Mouse (Mus musculus): ENCODE results near the gene Sag. TPM values are rescaled to one million over a fixed set of nuclear protein-coding genes. Genes with fewer than 3 reads are reported as not detected.

Sag gene
- polyA plus RNA-seq, 1 experiment from 2014 or later = 2.7 TPM

- Histone ChIP-seq H3K27ac (ENCODE audit: low read depth, low read length) (no peak overlapping the region), H3K36me3 (ENCODE audit: control insufficient read depth, insufficient read depth, low read length) (no peaks in the 10 kb centered on the region), H3K9ac (ENCODE audit: low read length) (peak overlapping the region; percentile 92), H3K4me1 (replicated peaks; ENCODE audit: control insufficient read depth, insufficient read depth, low read length) (peaks cover 12% of the 10 kb centered on the region; the same call in 1 of the 2 replicates), H3K4me2 (ENCODE audit: low read depth, low read length, severe bottlenecking) (peak overlapping the region; percentile 87), H3K4me3 (ENCODE audit: low read depth, low read length) (peak overlapping the region; percentile 96), H3K27me3 (ENCODE audit: control insufficient read depth, insufficient read depth, low read length) (no peaks in the 10 kb centered on the region), H3K9me3 (ENCODE audit: control insufficient read depth, low read length) (no peaks in the 10 kb centered on the region)
- ATAC-seq (replicated peaks; ENCODE audit: low FRiP score) (no peak), DNase-seq (ENCODE audit: low spot score) (no peak)
- 37% methylated on average over 6 of the region's 6 CpGs for WGBS
These were observed 50.9 kb downstream of the Sag start for GRCm38 (mm10) chr1:87854411-87854810.

- ATAC-seq (replicated peaks; ENCODE audit: low FRiP score) (no peak), DNase-seq (ENCODE audit: low spot score) (no peak)
- Histone ChIP-seq H3K27me3 (ENCODE audit: control insufficient read depth, insufficient read depth, low read length) (no peaks in the 10 kb centered on the region), H3K9me3 (ENCODE audit: control insufficient read depth, low read length) (no peaks in the 10 kb centered on the region), H3K36me3 (ENCODE audit: control insufficient read depth, insufficient read depth, low read length) (no peaks in the 10 kb centered on the region), H3K4me3 (ENCODE audit: low read depth, low read length) (0 out of 2 replicates have a peak overlapping the region, but pooled peaks have one; percentile 96), H3K9ac (ENCODE audit: low read length) (no peak overlapping the region; the same call in 1 of the 2 replicates), H3K27ac (ENCODE audit: low read depth, low read length) (no peak overlapping the region), H3K4me2 (ENCODE audit: low read depth, low read length, severe bottlenecking) (peak overlapping the region; percentile 87), H3K4me1 (replicated peaks; ENCODE audit: control insufficient read depth, insufficient read depth, low read length) (peaks cover 12% of the 10 kb centered on the region; the same call in 1 of the 2 replicates)
- WGBS = 25% methylated on average over 2 of the region's 2 CpGs
These were observed 51.4 kb downstream of the Sag start for GRCm38 (mm10) chr1:87854851-87855251.

GRCm38 (mm10) chr1:87855522-87855921 lies 52.0 kb downstream of the Sag start:
- Histone ChIP-seq H3K9ac (ENCODE audit: low read length) (no peak overlapping the region), H3K27ac (ENCODE audit: low read depth, low read length) (no peak overlapping the region), H3K9me3 (ENCODE audit: control insufficient read depth, low read length) (no peaks in the 10 kb centered on the region), H3K4me3 (ENCODE audit: low read depth, low read length) (no peak overlapping the region), H3K4me2 (ENCODE audit: low read depth, low read length, severe bottlenecking) (no peak overlapping the region), H3K4me1 (replicated peaks; ENCODE audit: control insufficient read depth, insufficient read depth, low read length) (peaks cover 12% of the 10 kb centered on the region; the same call in 1 of the 2 replicates), H3K27me3 (ENCODE audit: control insufficient read depth, insufficient read depth, low read length) (no peaks in the 10 kb centered on the region), H3K36me3 (ENCODE audit: control insufficient read depth, insufficient read depth, low read length) (no peaks in the 10 kb centered on the region)
- DNase-seq (ENCODE audit: low spot score) (no peak), ATAC-seq (replicated peaks; ENCODE audit: low FRiP score) (no peak)
- WGBS = 83% methylated on average over 1 of the region's 1 CpGs

GRCm38 (mm10) chr1:87856823-87857222 lies 53.3 kb downstream of the Sag start:
- Histone ChIP-seq H3K4me3 (ENCODE audit: low read depth, low read length) (no peak overlapping the region), H3K27me3 (ENCODE audit: control insufficient read depth, insufficient read depth, low read length) (no peaks in the 10 kb centered on the region), H3K9ac (ENCODE audit: low read length) (no peak overlapping the region), H3K9me3 (ENCODE audit: control insufficient read depth, low read length) (no peaks in the 10 kb centered on the region), H3K4me2 (ENCODE audit: low read depth, low read length, severe bottlenecking) (no peak overlapping the region), H3K4me1 (replicated peaks; ENCODE audit: control insufficient read depth, insufficient read depth, low read length) (peaks cover 12% of the 10 kb centered on the region; the same call in 1 of the 2 replicates), H3K36me3 (ENCODE audit: control insufficient read depth, insufficient read depth, low read length) (no peaks in the 10 kb centered on the region), H3K27ac (ENCODE audit: low read depth, low read length) (no peak overlapping the region)
- no peak for ATAC-seq (replicated peaks; ENCODE audit: low FRiP score)
- 85% methylated on average over 3 of the region's 3 CpGs for WGBS
- DNase-seq (ENCODE audit: low spot score) = no peak

- WGBS = 100% methylated on average over 1 of the region's 1 CpGs
These were observed 54.6 kb downstream of the Sag start for GRCm38 (mm10) chr1:87858031-87858430.

GRCm38 (mm10) chr1:87858529-87858928 lies 55.0 kb downstream of the Sag start:
- DNase-seq (ENCODE audit: low spot score) (no peak), ATAC-seq (replicated peaks; ENCODE audit: low FRiP score) (no peak)
- peaks cover 12% of the 10 kb centered on the region; the same call in 1 of the 2 replicates for H3K4me1 ChIP-seq (replicated peaks; ENCODE audit: control insufficient read depth, insufficient read depth, low read length)
- H3K36me3 ChIP-seq (ENCODE audit: control insufficient read depth, insufficient read depth, low read length) = no peaks in the 10 kb centered on the region
- no peak overlapping the region for H3K4me2 ChIP-seq (ENCODE audit: low read depth, low read length, severe bottlenecking)
- no peaks in the 10 kb centered on the region for H3K9me3 ChIP-seq (ENCODE audit: control insufficient read depth, low read length)
- no peak overlapping the region for H3K27ac ChIP-seq (ENCODE audit: low read depth, low read length)
- H3K4me3 ChIP-seq (ENCODE audit: low read depth, low read length) = no peak overlapping the region
- H3K27me3 ChIP-seq (ENCODE audit: control insufficient read depth, insufficient read depth, low read length) = no peaks in the 10 kb centered on the region
- 91% methylated on average over 2 of the region's 2 CpGs for WGBS
- H3K9ac ChIP-seq (ENCODE audit: low read length) = no peak overlapping the region

More at GRCm38 (mm10) chr1:87858031-87858430, 54.6 kb downstream of the Sag start:
- H3K9ac ChIP-seq (ENCODE audit: low read length) = no peak overlapping the region
- ATAC-seq (replicated peaks; ENCODE audit: low FRiP score) = no peak
- H3K9me3 ChIP-seq (ENCODE audit: control insufficient read depth, low read length) = no peaks in the 10 kb centered on the region
- H3K27ac ChIP-seq (ENCODE audit: low read depth, low read length) = no peak overlapping the region
- H3K36me3 ChIP-seq (ENCODE audit: control insufficient read depth, insufficient read depth, low read length) = no peaks in the 10 kb centered on the region
- DNase-seq (ENCODE audit: low spot score) = no peak
- H3K4me2 ChIP-seq (ENCODE audit: low read depth, low read length, severe bottlenecking) = no peak overlapping the region
- H3K4me1 ChIP-seq (replicated peaks; ENCODE audit: control insufficient read depth, insufficient read depth, low read length) = peaks cover 12% of the 10 kb centered on the region; the same call in 1 of the 2 replicates
- H3K4me3 ChIP-seq (ENCODE audit: low read depth, low read length) = no peak overlapping the region
- H3K27me3 ChIP-seq (ENCODE audit: control insufficient read depth, insufficient read depth, low read length) = no peaks in the 10 kb centered on the region

GRCm38 (mm10) chr1:87863602-87864001 lies 60.1 kb downstream of the Sag start:
- Histone ChIP-seq H3K27ac (ENCODE audit: low read depth, low read length) (no peak overlapping the region), H3K4me3 (ENCODE audit: low read depth, low read length) (no peak overlapping the region), H3K4me1 (replicated peaks; ENCODE audit: control insufficient read depth, insufficient read depth, low read length) (no peaks in the 10 kb centered on the region), H3K27me3 (ENCODE audit: control insufficient read depth, insufficient read depth, low read length) (no peaks in the 10 kb centered on the region), H3K9ac (ENCODE audit: low read length) (no peak overlapping the region), H3K9me3 (ENCODE audit: control insufficient read depth, low read length) (no peaks in the 10 kb centered on the region), H3K36me3 (ENCODE audit: control insufficient read depth, insufficient read depth, low read length) (no peaks in the 10 kb centered on the region), H3K4me2 (ENCODE audit: low read depth, low read length, severe bottlenecking) (no peak overlapping the region)
- DNase-seq (ENCODE audit: low spot score) = no peak
- 77% methylated on average over 3 of the region's 3 CpGs for WGBS
- no peak for ATAC-seq (replicated peaks; ENCODE audit: low FRiP score)

- Histone ChIP-seq H3K27ac (ENCODE audit: low read depth, low read length) (no peak overlapping the region), H3K4me1 (replicated peaks; ENCODE audit: control insufficient read depth, insufficient read depth, low read length) (no peaks in the 10 kb centered on the region), H3K4me2 (ENCODE audit: low read depth, low read length, severe bottlenecking) (no peak overlapping the region), H3K4me3 (ENCODE audit: low read depth, low read length) (no peak overlapping the region), H3K9me3 (ENCODE audit: control insufficient read depth, low read length) (no peaks in the 10 kb centered on the region), H3K9ac (ENCODE audit: low read length) (no peak overlapping the region), H3K36me3 (ENCODE audit: control insufficient read depth, insufficient read depth, low read length) (no peaks in the 10 kb centered on the region), H3K27me3 (ENCODE audit: control insufficient read depth, insufficient read depth, low read length) (no peaks in the 10 kb centered on the region)
- no peak for DNase-seq (ENCODE audit: low spot score)
- ATAC-seq (replicated peaks; ENCODE audit: low FRiP score) = no peak
These were observed 61.4 kb downstream of the Sag start for GRCm38 (mm10) chr1:87864889-87865288.

GRCm38 (mm10) chr1:87866672-87867071 lies 63.2 kb downstream of the Sag start:
- Histone ChIP-seq H3K27me3 (ENCODE audit: control insufficient read depth, insufficient read depth, low read length) (no peaks in the 10 kb centered on the region), H3K9ac (ENCODE audit: low read length) (no peak overlapping the region), H3K36me3 (ENCODE audit: control insufficient read depth, insufficient read depth, low read length) (no peaks in the 10 kb centered on the region), H3K4me2 (ENCODE audit: low read depth, low read length, severe bottlenecking) (no peak overlapping the region), H3K4me3 (ENCODE audit: low read depth, low read length) (no peak overlapping the region), H3K27ac (ENCODE audit: low read depth, low read length) (no peak overlapping the region), H3K9me3 (ENCODE audit: control insufficient read depth, low read length) (no peaks in the 10 kb centered on the region), H3K4me1 (replicated peaks; ENCODE audit: control insufficient read depth, insufficient read depth, low read length) (no peaks in the 10 kb centered on the region)
- no peak for DNase-seq (ENCODE audit: low spot score)
- 90% methylated on average over 1 of the region's 1 CpGs for WGBS
- ATAC-seq (replicated peaks; ENCODE audit: low FRiP score) = no peak
